37 mouse cellular contexts compared by ENCODE assay signal in the genomic region with DNA sequence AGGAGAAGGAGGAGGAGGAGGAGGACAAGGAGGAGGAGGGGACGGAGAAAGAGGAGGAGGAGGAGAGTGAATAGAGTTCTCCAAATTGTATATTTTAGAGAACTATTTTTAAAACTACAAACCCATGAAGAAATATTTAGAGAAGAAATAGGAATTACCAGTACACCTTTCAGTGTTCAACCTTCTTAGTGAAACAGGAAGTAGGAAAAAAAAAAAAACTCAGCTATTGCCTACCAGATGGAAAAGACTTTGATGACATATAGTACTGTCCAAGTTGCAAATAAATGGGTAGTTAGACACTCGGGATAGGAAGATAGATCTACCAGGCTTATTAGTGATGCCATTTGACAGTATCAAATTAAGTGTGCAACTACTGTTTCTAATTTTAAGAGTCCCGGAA. TPM values are rescaled to one million over a fixed set of nuclear protein-coding genes. Genes with fewer than 3 reads are reported as not detected.
"Had no signal": no experiment of that assay in that cellular context is flagged by ENCODE, and none has a peak within 500 bp of the region (broad histone marks: within the 10 kb centered on the region; RNA-seq: fewer than 3 reads in every experiment).

No protein-coding gene starts in this region.

- H3K27me3 ChIP-seq: heart, embryonic 12.5 days; heart, embryonic 13.5 days; heart, embryonic 15.5 days; hindbrain, embryonic 12.5 days; hindbrain, embryonic 13.5 days; hindbrain, embryonic 15.5 days; intestine, embryonic 15.5 days; kidney, embryonic 15.5 days had no signal

- H3K4me1 ChIP-seq: heart, embryonic 10.5 days; heart, embryonic 15.5 days; hindbrain, embryonic 10.5 days; hindbrain, embryonic 12.5 days; hindbrain, embryonic 13.5 days; hindbrain, embryonic 15.5 days; intestine, embryonic 15.5 days; kidney, embryonic 15.5 days had no signal

- DNase-seq: heart, postnatal 10 days; heart, postnatal 14 days; heart, postnatal 36 days; heart, postnatal 4 days; kidney, adult 11 months; kidney, adult 18-20 months; kidney, adult 2 months; kidney, adult 8-10 months; kidney, adult 9 months; kidney, postnatal 10 days; kidney, postnatal 14 days; kidney, postnatal 25 days; kidney, postnatal 36 days; kidney, postnatal 4 days; layer of hippocampus, adult 9-11 months; layer of hippocampus, postnatal 36 days had no signal

- H3K27ac ChIP-seq: heart, embryonic 10.5 days; heart, embryonic 13.5 days; heart, embryonic 15.5 days; hindbrain, embryonic 10.5 days; hindbrain, embryonic 12.5 days; hindbrain, embryonic 13.5 days; hindbrain, embryonic 14.5 days; hindbrain, embryonic 15.5 days; hindbrain, postnatal 0 days; intestine, embryonic 15.5 days; kidney, embryonic 15.5 days; kidney, postnatal 0 days; layer of hippocampus, adult 2 months had no signal

- ATAC-seq: hindbrain, embryonic 16.5 days; hindbrain, postnatal 0 days; inflammation-experienced regulatory T-cells, adult 6 months; intestine, embryonic 15.5 days; intestine, embryonic 16.5 days; intestine, postnatal 0 days had no signal

- H3K9me3 ChIP-seq: heart, embryonic 10.5 days; heart, embryonic 12.5 days; heart, embryonic 13.5 days; heart, embryonic 15.5 days; hindbrain, embryonic 10.5 days; hindbrain, embryonic 12.5 days; hindbrain, embryonic 13.5 days; hindbrain, embryonic 15.5 days; intestine, embryonic 15.5 days; kidney, embryonic 15.5 days had no signal

- H3K4me3 ChIP-seq: heart, embryonic 10.5 days; heart, embryonic 12.5 days; heart, embryonic 13.5 days; heart, embryonic 15.5 days; hindbrain, embryonic 10.5 days; hindbrain, embryonic 12.5 days; hindbrain, embryonic 13.5 days; hindbrain, embryonic 15.5 days; intestine, embryonic 15.5 days; kidney, embryonic 15.5 days; layer of hippocampus, adult 2 months had no signal

- H3K4me2 ChIP-seq: heart, embryonic 11.5 days; heart, embryonic 12.5 days; heart, embryonic 13.5 days; heart, embryonic 15.5 days; hindbrain, embryonic 12.5 days; hindbrain, embryonic 13.5 days; hindbrain, embryonic 14.5 days; hindbrain, embryonic 15.5 days; intestine, embryonic 15.5 days; kidney, embryonic 15.5 days had no signal

- H3K36me3 ChIP-seq: heart, embryonic 10.5 days; heart, embryonic 12.5 days; heart, embryonic 13.5 days; heart, embryonic 15.5 days; hindbrain, embryonic 10.5 days; hindbrain, embryonic 12.5 days; hindbrain, embryonic 13.5 days; hindbrain, embryonic 15.5 days; intestine, embryonic 15.5 days; kidney, embryonic 15.5 days had no signal

- H3K9ac ChIP-seq: heart, embryonic 12.5 days; heart, embryonic 13.5 days; heart, embryonic 15.5 days; hindbrain, embryonic 12.5 days; hindbrain, embryonic 13.5 days; hindbrain, embryonic 14.5 days; hindbrain, embryonic 15.5 days; intestine, embryonic 15.5 days; kidney, embryonic 15.5 days had no signal

RNA-seq across cellular contexts. Expression of gene Cytip, which starts 27.7 kb away (rescaled TPM):
- total RNA-seq: hindbrain, postnatal 0 days; layer of hippocampus, adult 18-20 months; layer of hippocampus, postnatal 25 days had no signal
- polyA plus RNA-seq: hindbrain, embryonic 14.5 days had no signal
